Mouse (Mus musculus) MEL (cell line): ENCODE measurements around the gene Isg20l2.

Experiments used
- CTCF ChIP-seq, 3 experiments: IDR thresholded peaks in 2 of 3; conservative IDR thresholded peaks in 1 of 3; 2 replicates each; pipeline ENCODE4 v1.5.1; 2011 to 2012; ENCODE audit warnings: low read length in 3 of 3, low read depth in 2 of 3, mild to moderate bottlenecking in 2 of 3, improper control_type of control experiment in 1 of 3, inconsistent platforms in 1 of 3, mixed read lengths in 1 of 3, moderate library complexity in 1 of 3; ENCODE audit not compliant: control insufficient read depth in 1 of 3, insufficient read depth in 1 of 3, poor library complexity in 1 of 3, severe bottlenecking in 1 of 3
- EP300 ChIP-seq, 2 experiments: IDR thresholded peaks; 2 replicates each; pipeline ENCODE4 v1.6.1; 2011; ENCODE audit warnings: improper control_type of control experiment in 2 of 2, low read length in 2 of 2, low read depth in 1 of 2, mild to moderate bottlenecking in 1 of 2
- MYB ChIP-seq: IDR thresholded peaks from 2 replicates; pipeline ENCODE4 v1.6.1; 2011; ENCODE audit warnings: mild to moderate bottlenecking, low read depth, low read length, improper control_type of control experiment
- POLR2A ChIP-seq, 2 experiments: IDR thresholded peaks; 2 replicates each; pipeline ENCODE4 v1.6.1; 2011 to 2012; ENCODE audit warnings: low read length in 2 of 2, mild to moderate bottlenecking in 2 of 2, control low read depth in 1 of 2, improper control_type of control experiment in 1 of 2, low read depth in 1 of 2, moderate library complexity in 1 of 2; ENCODE audit not compliant: control insufficient read depth in 1 of 2, insufficient read depth in 1 of 2, poor library complexity in 1 of 2

DNA sequence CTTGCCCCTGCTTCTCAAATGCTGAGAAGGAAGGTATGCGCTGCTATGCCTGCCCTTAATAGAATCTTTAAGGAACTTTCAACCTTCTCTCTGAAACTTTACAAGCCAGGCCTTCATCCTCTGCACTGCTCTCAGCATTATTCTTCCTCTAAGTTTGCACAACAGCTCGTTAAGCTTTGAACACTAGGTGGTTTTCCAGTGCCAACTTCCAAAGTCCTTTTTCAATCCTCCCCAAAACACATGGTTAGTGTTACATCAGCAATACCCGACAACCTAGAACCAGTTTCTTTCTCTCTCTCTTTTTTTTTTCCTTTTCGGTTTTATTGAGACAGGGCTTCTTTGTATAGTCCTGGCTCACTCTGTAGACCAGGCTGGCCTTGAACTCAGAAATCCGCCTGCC, 3.9 kb downstream of the Isg20l2 start:
- TF ChIP-seq POLR2A (IDR thresholded peaks at IDR 0.05; ENCODE audit: control insufficient read depth in 1 of 2, insufficient read depth in 1 of 2, low read depth in 1 of 2, low read length in 2 of 2, poor library complexity in 1 of 2), result no peak
- no peak for TF ChIP-seq MYB
- no peak for TF ChIP-seq CTCF (IDR thresholded peaks at IDR 0.05 in 2 of 3, conservative IDR thresholded peaks at IDR 0.05 in 1 of 3; ENCODE audit: control insufficient read depth in 1 of 3, insufficient read depth in 1 of 3, low read depth in 2 of 3, low read length in 3 of 3, poor library complexity in 1 of 3, severe bottlenecking in 1 of 3)
- no peak for TF ChIP-seq EP300 (IDR thresholded peaks at IDR 0.05; ENCODE audit: low read depth in 1 of 2, low read length in 2 of 2)
